Mouse (Mus musculus): ENCODE measurements around the gene Pdzd11. TPM values are rescaled to one million over a fixed set of nuclear protein-coding genes. Genes with fewer than 3 reads are reported as not detected.

Pdzd11 gene
- total and polyA plus RNA-seq, 3 experiments = 41.3 to 66.5 TPM; not detected in 1

DNA sequence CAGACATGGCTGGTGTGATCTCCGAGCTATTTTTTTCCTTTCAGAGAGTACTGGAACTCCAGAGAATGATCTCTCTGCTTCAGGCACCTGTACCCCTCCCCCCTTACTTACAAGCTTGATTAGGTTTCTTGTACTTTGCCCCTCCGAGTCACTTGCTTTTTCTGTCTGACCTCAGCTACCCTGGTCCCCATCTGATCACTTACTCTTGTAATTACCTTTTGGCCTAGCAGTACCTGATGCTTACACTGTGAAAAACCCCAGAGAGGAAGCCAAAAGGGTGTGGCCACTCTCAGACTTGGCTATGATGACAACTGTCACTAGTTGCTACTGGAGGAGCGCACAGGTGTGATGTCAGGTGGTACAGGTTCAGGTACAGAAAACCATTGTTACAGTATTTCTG lies 7.9 kb downstream of the Pdzd11 start:
- no peaks in the 10 kb centered on the region; a peak in 1 of 4 replicates for H3K36me3 ChIP-seq (ENCODE audit: control insufficient read depth in 1 of 2, insufficient read depth in 2 of 2, low read length in 2 of 2)
- H3K27ac ChIP-seq (ENCODE audit: control insufficient read depth, low read depth, low read length) = no peak overlapping the region
- no peaks in the 10 kb centered on the region for H3K79me2 ChIP-seq (ENCODE audit: control insufficient read depth, insufficient read depth, low read length, poor library complexity)
- DNase-seq (ENCODE audit: low read depth, low spot score) = no peak
- no peak overlapping the region for H3K4me3 ChIP-seq (ENCODE audit: control insufficient read depth in 1 of 2, insufficient read depth in 1 of 2, low read depth in 2 of 2, low read length in 2 of 2)
- no peaks in the 10 kb centered on the region for H3K4me1 ChIP-seq (ENCODE audit: control insufficient read depth in 1 of 2, insufficient read depth in 2 of 2, low read length in 2 of 2)
- TF ChIP-seq GABPA (IDR thresholded peaks at IDR 0.05; ENCODE audit: low read depth, low read length) (no peak), ZMIZ1 (IDR thresholded peaks at IDR 0.05; ENCODE audit: low read depth, low read length) (no peak), SIN3A (IDR thresholded peaks at IDR 0.05; ENCODE audit: low read length) (no peak)
- no peaks in the 10 kb centered on the region for H3K27me3 ChIP-seq (ENCODE audit: control insufficient read depth in 1 of 2, insufficient read depth in 2 of 2, low read length in 2 of 2)
- no peaks in the 10 kb centered on the region for H3K9me3 ChIP-seq (replicated peaks; ENCODE audit: insufficient read depth, low read length)
- no peak overlapping the region for H3K9ac ChIP-seq (ENCODE audit: control insufficient read depth, low read depth, low read length, poor library complexity, severe bottlenecking)

DNA sequence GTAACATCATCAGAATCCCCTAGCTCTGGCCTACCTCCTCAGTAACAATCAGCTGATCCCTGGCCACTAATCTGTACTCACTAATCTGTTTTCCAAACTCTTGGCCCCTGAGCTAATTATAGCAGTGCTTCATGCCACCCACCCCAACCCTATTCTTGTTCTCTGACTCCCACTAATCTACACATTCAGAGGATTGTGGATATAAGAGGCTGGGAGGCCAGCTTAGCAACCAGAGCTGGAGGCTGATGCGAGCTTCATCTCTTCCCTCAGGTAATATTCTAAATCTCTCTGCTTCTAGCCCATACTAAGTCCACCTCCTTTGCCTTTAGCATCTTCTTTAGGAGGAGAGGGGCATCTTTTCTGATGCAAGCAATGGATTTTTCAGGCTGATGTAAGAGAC lies 21.1 kb downstream of the Pdzd11 start, which contains the start of gene Arr3:
Gene Arr3 (plus strand): TSS at position 184 of the 400 bp plus-strand sequence.
- no peak for TF ChIP-seq TCF12 (IDR thresholded peaks at IDR 0.05; ENCODE audit: low read depth, low read length)
- no peak for TF ChIP-seq MAX (IDR thresholded peaks at IDR 0.05; ENCODE audit: low read length)
- TF ChIP-seq ZC3H11A (IDR thresholded peaks at IDR 0.05; ENCODE audit: low read depth, low read length) = no peak
- TF ChIP-seq MXI1 (IDR thresholded peaks at IDR 0.05; ENCODE audit: low read depth, low read length) = no peak
- TF ChIP-seq ZNF384 (IDR thresholded peaks at IDR 0.05; ENCODE audit: low read depth, low read length) = no peak
- TF ChIP-seq USF1 (IDR thresholded peaks at IDR 0.05; ENCODE audit: low read depth, low read length) = no peak
- no peak for TF ChIP-seq GATA1 (IDR thresholded peaks at IDR 0.05; ENCODE audit: low read depth, low read length)
- TF ChIP-seq MYC (IDR thresholded peaks at IDR 0.05; ENCODE audit: low read depth, low read length) = no peak
- no peak for TF ChIP-seq TAL1 (IDR thresholded peaks at IDR 0.05; ENCODE audit: low read length)
- TF ChIP-seq MAZ (IDR thresholded peaks at IDR 0.05; ENCODE audit: low read depth, low read length) = no peak
- Histone ChIP-seq H3K4me1 (ENCODE audit: control insufficient read depth in 1 of 2, insufficient read depth in 2 of 2, low read length in 2 of 2) (no peaks in the 10 kb centered on the region), H3K36me3 (ENCODE audit: control insufficient read depth in 1 of 2, insufficient read depth in 2 of 2, low read length in 2 of 2) (no peaks in the 10 kb centered on the region), H3K27me3 (ENCODE audit: control insufficient read depth in 1 of 2, insufficient read depth in 2 of 2, low read length in 2 of 2) (no peaks in the 10 kb centered on the region), H3K79me2 (ENCODE audit: control insufficient read depth, insufficient read depth, low read length, poor library complexity) (no peaks in the 10 kb centered on the region), H3K9me3 (replicated peaks; ENCODE audit: insufficient read depth, low read length) (no peaks in the 10 kb centered on the region), H3K4me3 (ENCODE audit: control insufficient read depth in 1 of 2, insufficient read depth in 1 of 2, low read depth in 2 of 2, low read length in 2 of 2) (no peak within 1 kb of the TSS), H3K27ac (ENCODE audit: control insufficient read depth, low read depth, low read length) (no peak within 1 kb of the TSS), H3K9ac (ENCODE audit: control insufficient read depth, low read depth, low read length, poor library complexity, severe bottlenecking) (no peak within 1 kb of the TSS)
- DNase-seq (ENCODE audit: low read depth, low spot score) = no peak

DNA sequence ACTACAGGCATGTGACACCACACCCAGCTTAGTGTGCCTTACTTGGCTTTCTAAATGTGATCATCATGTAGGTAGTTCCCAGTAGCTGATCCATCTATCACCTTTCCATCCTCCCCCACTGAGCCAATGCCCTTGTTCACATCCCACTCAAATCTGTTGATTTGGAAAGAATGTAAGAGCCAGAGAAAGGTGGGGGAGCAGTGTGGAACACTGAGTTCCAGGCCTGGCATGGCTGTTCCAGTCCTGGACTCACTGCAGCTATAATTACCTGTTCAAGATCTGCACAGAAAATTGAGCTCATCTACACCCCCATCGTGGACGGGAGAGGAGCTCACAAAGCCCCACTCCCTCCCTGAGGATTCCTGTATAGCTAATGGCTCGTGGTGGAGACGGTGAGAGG lies 26.6 kb downstream of the Pdzd11 start:
- no peak overlapping the region for H3K4me3 ChIP-seq (ENCODE audit: control insufficient read depth in 1 of 2, insufficient read depth in 1 of 2, low read depth in 2 of 2, low read length in 2 of 2)
- H3K4me1 ChIP-seq (ENCODE audit: control insufficient read depth in 1 of 2, insufficient read depth in 2 of 2, low read length in 2 of 2) = no peaks in the 10 kb centered on the region
- H3K36me3 ChIP-seq (ENCODE audit: control insufficient read depth in 1 of 2, insufficient read depth in 2 of 2, low read length in 2 of 2) = no peaks in the 10 kb centered on the region
- no peaks in the 10 kb centered on the region for H3K9me3 ChIP-seq (replicated peaks; ENCODE audit: insufficient read depth, low read length)
- TF ChIP-seq EP300 (IDR thresholded peaks at IDR 0.05; ENCODE audit: low read depth in 1 of 2, low read length in 2 of 2) = no peak
- no peak for TF ChIP-seq TCF12 (IDR thresholded peaks at IDR 0.05; ENCODE audit: low read depth, low read length)
- TF ChIP-seq GATA1 (IDR thresholded peaks at IDR 0.05; ENCODE audit: low read depth, low read length) = no peak
- TF ChIP-seq SIN3A (IDR thresholded peaks at IDR 0.05; ENCODE audit: low read length) = no peak
- TF ChIP-seq KAT2A (conservative IDR thresholded peaks at IDR 0.05; ENCODE audit: low read depth, low read length) = no peak
- no peak for TF ChIP-seq CTCF (IDR thresholded peaks at IDR 0.05 in 2 of 3, conservative IDR thresholded peaks at IDR 0.05 in 1 of 3; ENCODE audit: control insufficient read depth in 1 of 3, insufficient read depth in 1 of 3, low read depth in 2 of 3, low read length in 3 of 3, poor library complexity in 1 of 3, severe bottlenecking in 1 of 3)
- no peak for TF ChIP-seq ZNF384 (IDR thresholded peaks at IDR 0.05; ENCODE audit: low read depth, low read length)
- no peak for TF ChIP-seq POLR2AphosphoS2 (IDR thresholded peaks at IDR 0.05; ENCODE audit: low read length)
- DNase-seq (ENCODE audit: low read depth, low spot score) = no peak
- H3K27me3 ChIP-seq (ENCODE audit: control insufficient read depth in 1 of 2, insufficient read depth in 2 of 2, low read length in 2 of 2) = no peaks in the 10 kb centered on the region
- H3K79me2 ChIP-seq (ENCODE audit: control insufficient read depth, insufficient read depth, low read length, poor library complexity) = no peaks in the 10 kb centered on the region
- no peak overlapping the region for H3K27ac ChIP-seq (ENCODE audit: control insufficient read depth, low read depth, low read length)
- H3K9ac ChIP-seq (ENCODE audit: control insufficient read depth, low read depth, low read length, poor library complexity, severe bottlenecking) = no peak overlapping the region
